Mouse (Mus musculus) spleen, adult 2 months (tissue): ENCODE data around the gene Snd1. TPM values are rescaled to one million over a fixed set of nuclear protein-coding genes. Genes with fewer than 3 reads are reported as not detected.

ENCODE experiments used
- DNase-seq, 2 experiments: peaks; one replicate each; pipeline versions ENCODE4 v3.0.0 to v3.0.0-alpha.2; 2012 to 2021; ENCODE audit warnings: low spot score in 2 of 2, low read depth in 1 of 2
- H3K27ac ChIP-seq: fragments of 200-500 bp; 2 replicates; pipeline ENCODE4 v1.5.1; 2012; ENCODE audit warnings: low read length, inconsistent platforms; ENCODE audit not compliant: insufficient read depth
- H3K27me3 ChIP-seq: fragments of 200-500 bp; 2 replicates; pipeline ENCODE4 v1.6.1; 2012; ENCODE audit warnings: mild to moderate bottlenecking, moderate library complexity, low read length, inconsistent platforms; ENCODE audit not compliant: control insufficient read depth, insufficient read depth
- H3K36me3 ChIP-seq: fragments of 200-500 bp; 2 replicates; pipeline ENCODE4 v1.6.1; 2012; ENCODE audit warnings: mild to moderate bottlenecking, low read length, inconsistent platforms; ENCODE audit not compliant: control insufficient read depth, insufficient read depth
- H3K4me1 ChIP-seq: fragments of 200-500 bp; 2 replicates; pipeline ENCODE4 v1.6.1; 2011; ENCODE audit warnings: inconsistent platforms; ENCODE audit not compliant: control insufficient read depth, insufficient read depth, insufficient read length
- H3K4me3 ChIP-seq: fragments of 200-500 bp; 2 replicates; pipeline ENCODE4 v1.5.1; 2011; ENCODE audit warnings: mild to moderate bottlenecking, inconsistent platforms; ENCODE audit not compliant: insufficient read depth, insufficient read length; ENCODE audit errors: extremely low read depth
- CTCF ChIP-seq: fragments of 200-500 bp; IDR thresholded peaks from 2 replicates; pipeline ENCODE4 v1.5.1; 2011; ENCODE audit warnings: mild to moderate bottlenecking, inconsistent platforms; ENCODE audit not compliant: insufficient read depth, insufficient read length, insufficient replicate concordance; ENCODE audit errors: extremely low read depth
- POLR2A ChIP-seq: fragments of 200-500 bp; IDR thresholded peaks from 2 replicates; pipeline ENCODE4 v1.6.1; 2011; ENCODE audit warnings: low read depth, low read length, inconsistent platforms
- WGBS: fragments of 180-500 bp; shearing (Covaris S2); methylation state at CpG from one replicate; pipeline ENCODE4 v1.1.7; 2018; 5-methylcytosine and 5-hydroxymethylcytosine counted together
- polyA plus RNA-seq: library from polyadenylated mRNA; depleted of rRNA; stranded (reverse); fragments of >200 nt; gene quantifications from 2 replicates; pipeline ENCODE4 v1.2.3, GENCODE M21; 2012

Snd1 gene
- polyA plus RNA-seq, 1 experiment, result 55.0 TPM

- Histone ChIP-seq H3K4me1 (no peaks in the 10 kb centered on the region), H3K27me3 (no peaks in the 10 kb centered on the region), H3K4me3 (no peak overlapping the region), H3K27ac (no peak overlapping the region), H3K36me3 (no peaks in the 10 kb centered on the region)
- 91% methylated on average over 2 of the region's 2 CpGs for WGBS
- no peak for TF ChIP-seq CTCF
- no peak for TF ChIP-seq POLR2A
- DNase-seq, result no peak
Measured at GRCm38 (mm10) chr6:28853654-28854053, 378.7 kb downstream of the Snd1 start.

DNA sequence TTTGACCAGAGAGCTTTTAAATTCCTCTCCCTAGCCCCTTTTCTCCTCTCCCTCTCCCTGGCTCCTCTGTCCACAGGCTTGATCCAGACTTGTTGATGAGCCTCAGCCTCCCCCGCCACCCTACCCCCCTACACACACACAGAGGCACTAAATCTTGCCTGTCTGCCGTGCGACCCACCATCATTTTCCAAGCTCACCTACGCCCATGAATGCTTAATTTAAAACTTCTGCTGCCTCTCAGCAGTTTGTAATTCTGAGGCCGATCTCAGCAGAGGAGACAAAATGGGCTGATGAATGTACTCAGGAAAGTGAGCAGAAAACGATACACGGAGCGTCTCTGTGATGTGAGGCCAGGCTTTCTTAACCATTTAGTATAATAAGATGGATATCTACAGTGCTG lies 379.7 kb downstream of the Snd1 start:
- Histone ChIP-seq H3K4me3 (no peak overlapping the region), H3K27me3 (no peaks in the 10 kb centered on the region), H3K27ac (no peak overlapping the region), H3K4me1 (no peaks in the 10 kb centered on the region), H3K36me3 (no peaks in the 10 kb centered on the region)
- no peak for DNase-seq
- WGBS, result 95% methylated on average over 8 of the region's 8 CpGs
- no peak for TF ChIP-seq POLR2A
- no peak for TF ChIP-seq CTCF

- no peak for TF ChIP-seq CTCF
- Histone ChIP-seq H3K4me3 (no peak overlapping the region), H3K27ac (no peak overlapping the region), H3K4me1 (no peaks in the 10 kb centered on the region), H3K36me3 (no peaks in the 10 kb centered on the region), H3K27me3 (no peaks in the 10 kb centered on the region)
- DNase-seq, result no peak
- 76% methylated on average over 3 of the region's 3 CpGs for WGBS
Measured at GRCm38 (mm10) chr6:28855442-28855841, 380.5 kb downstream of the Snd1 start.

DNA sequence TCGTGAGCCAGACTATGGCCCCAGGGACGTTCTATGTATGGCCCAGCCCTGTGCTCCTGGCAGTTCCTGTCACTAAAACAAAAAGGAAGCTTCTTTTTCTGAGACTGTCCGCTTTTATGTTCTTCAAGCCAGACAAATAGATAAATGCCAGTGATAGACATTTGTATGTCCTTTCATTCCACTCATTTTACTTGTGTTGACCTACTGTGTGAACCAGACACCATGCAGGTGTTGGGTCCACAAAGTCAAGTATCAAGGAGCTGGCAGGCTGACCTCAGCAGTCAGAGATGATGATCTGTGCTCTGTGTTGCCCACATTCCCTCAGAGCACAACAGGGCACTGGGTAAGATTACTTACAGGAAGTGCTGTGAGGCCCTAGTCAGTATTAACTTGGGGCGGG lies 381.9 kb downstream of the Snd1 start:
- TF ChIP-seq POLR2A, result no peak
- TF ChIP-seq CTCF, result no peak
- H3K36me3 ChIP-seq, result no peaks in the 10 kb centered on the region
- H3K27me3 ChIP-seq, result no peaks in the 10 kb centered on the region
- H3K27ac ChIP-seq, result no peak overlapping the region
- 60% methylated on average over 4 of the region's 4 CpGs for WGBS
- no peak overlapping the region for H3K4me3 ChIP-seq
- no peaks in the 10 kb centered on the region for H3K4me1 ChIP-seq
- no peak for DNase-seq

DNA sequence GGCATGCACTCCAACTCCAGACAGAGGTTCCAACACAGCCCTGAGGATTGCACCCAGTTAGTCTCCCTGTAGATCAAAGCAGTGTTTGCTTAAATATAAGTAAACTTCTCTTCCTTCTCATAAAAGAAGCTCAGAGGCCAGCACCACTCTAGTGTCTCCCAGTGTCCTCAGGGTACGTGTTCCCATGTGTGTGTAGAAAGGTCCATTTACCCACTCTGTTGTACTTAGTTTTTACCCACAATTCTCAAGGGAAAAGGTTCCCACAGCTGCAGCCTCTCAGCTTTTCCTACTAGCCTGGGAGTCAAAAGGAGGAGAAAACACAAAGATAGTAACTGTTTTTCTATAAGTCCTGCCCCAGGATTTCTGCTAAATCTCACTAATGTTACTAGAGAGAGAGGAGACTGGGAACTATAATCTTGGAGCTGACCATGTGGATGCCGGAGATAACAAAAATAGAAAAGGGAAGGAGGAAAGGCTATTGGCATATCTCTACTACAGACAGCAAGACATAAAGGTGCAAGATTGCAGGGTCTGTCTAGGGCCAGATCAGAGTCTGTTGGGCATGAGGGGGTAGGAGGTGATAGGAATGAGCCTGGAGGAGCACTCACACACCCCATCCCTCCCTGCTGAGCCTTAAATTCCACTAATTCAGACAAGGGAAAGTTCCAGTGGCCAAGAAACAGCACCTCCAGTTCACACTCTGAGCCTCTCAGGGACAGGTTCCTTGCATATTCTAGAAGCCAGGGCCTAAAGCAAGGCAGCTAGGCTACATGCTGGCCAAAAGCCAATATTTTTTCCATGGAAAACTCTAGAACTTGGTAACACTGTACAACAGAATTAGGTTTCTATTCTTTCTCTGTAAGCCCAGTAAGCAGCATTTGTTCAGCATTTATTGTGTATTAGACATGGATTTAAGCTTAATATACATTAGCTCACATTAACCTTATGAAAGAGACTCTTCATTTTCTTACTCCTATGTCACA lies 382.6 kb downstream of the Snd1 start:
- TF ChIP-seq POLR2A (no peak), CTCF (no peak)
- no peaks in the 10 kb centered on the region for H3K4me1 ChIP-seq
- 59% methylated on average over 2 of the region's 2 CpGs for WGBS
- H3K27me3 ChIP-seq, result no peaks in the 10 kb centered on the region
- no peak for DNase-seq
- no peaks in the 10 kb centered on the region for H3K36me3 ChIP-seq
- H3K27ac ChIP-seq, result no peak overlapping the region
- H3K4me3 ChIP-seq, result no peak overlapping the region

DNA sequence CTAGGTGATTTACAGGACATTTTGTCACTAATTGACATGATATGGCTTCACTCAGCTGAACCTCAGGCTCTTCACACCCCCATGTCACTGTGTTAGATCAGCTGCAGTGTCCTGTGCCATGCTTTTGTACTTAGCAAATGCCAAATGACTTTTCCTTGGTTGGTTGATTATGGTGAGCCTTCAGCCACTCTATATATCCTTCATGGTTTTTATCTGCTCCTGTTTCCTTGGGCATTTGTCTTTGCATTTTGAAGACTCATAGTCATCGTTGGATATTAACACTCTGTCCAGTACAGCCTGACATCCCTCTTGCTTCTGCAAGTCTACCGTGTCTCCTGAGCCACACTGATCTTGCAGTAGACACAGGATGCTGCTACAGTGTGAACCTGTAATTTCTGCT lies 384.2 kb downstream of the Snd1 start:
- no peak overlapping the region for H3K4me3 ChIP-seq
- TF ChIP-seq POLR2A, result no peak
- no peak for TF ChIP-seq CTCF
- no peaks in the 10 kb centered on the region for H3K27me3 ChIP-seq
- 85% methylated on average over 2 of the region's 2 CpGs for WGBS
- H3K4me1 ChIP-seq, result no peaks in the 10 kb centered on the region
- DNase-seq, result no peak
- no peaks in the 10 kb centered on the region for H3K36me3 ChIP-seq
- no peak overlapping the region for H3K27ac ChIP-seq

DNA sequence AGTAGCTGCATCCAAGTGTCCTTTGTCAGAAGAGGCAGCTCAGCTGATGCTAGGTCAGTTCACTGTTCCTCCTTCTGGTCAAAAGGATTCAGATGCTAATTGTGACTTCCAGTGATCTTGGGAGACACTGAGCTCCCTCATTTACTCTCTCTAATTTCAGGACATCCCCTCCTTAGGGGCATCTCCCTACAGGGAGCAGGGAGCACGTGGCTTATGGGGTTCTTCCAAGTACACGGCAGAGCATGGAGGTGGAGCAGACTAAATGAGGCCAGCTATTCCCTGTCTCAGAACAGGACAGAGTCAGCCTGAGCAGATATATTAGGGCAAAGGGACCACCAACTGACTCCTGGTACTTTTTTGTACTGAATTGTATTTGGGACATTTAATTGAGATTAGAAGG lies 385.5 kb downstream of the Snd1 start:
- Histone ChIP-seq H3K27me3 (no peaks in the 10 kb centered on the region), H3K4me1 (no peaks in the 10 kb centered on the region), H3K27ac (no peak overlapping the region), H3K4me3 (no peak overlapping the region), H3K36me3 (no peaks in the 10 kb centered on the region)
- 95% methylated on average over 2 of the region's 2 CpGs for WGBS
- TF ChIP-seq CTCF (no peak), POLR2A (no peak)
- no peak for DNase-seq
